Mouse (Mus musculus) limb, embryonic 12.5 days (tissue): ENCODE data around the gene Plcg2. TPM values are rescaled to one million over a fixed set of nuclear protein-coding genes. Genes with fewer than 3 reads are reported as not detected.

Source experiments
- ATAC-seq: fragments of 200-750 bp; cut with Nextera tagmentation; 2 replicates; pipeline ENCODE4 v1.8.0; 2017; ENCODE audit warnings: low read depth, moderate TSS enrichment; ENCODE audit not compliant: insufficient number of reproducible peaks, insufficient read depth, low FRiP score, low TSS enrichment
- H3K27ac ChIP-seq: fragments of 300-500 bp; sonication (generic); 2 replicates; pipeline ENCODE4 v1.5.1; 2016; ENCODE audit warnings: mild to moderate bottlenecking, moderate library complexity
- H3K27me3 ChIP-seq: fragments of 300-500 bp; sonication (generic); 2 replicates; pipeline ENCODE4 v1.6.1; 2016; ENCODE audit warnings: mild to moderate bottlenecking, moderate library complexity
- H3K36me3 ChIP-seq: fragments of 300-500 bp; sonication (generic); 2 replicates; pipeline ENCODE4 v1.6.1; 2016; ENCODE audit warnings: mild to moderate bottlenecking, moderate library complexity
- H3K4me1 ChIP-seq: fragments of 300-500 bp; sonication (generic); replicated peaks from 2 replicates; pipeline ENCODE4 v1.6.1; 2016
- H3K4me2 ChIP-seq: fragments of 300-500 bp; sonication (generic); 2 replicates; pipeline ENCODE4 v1.6.1; 2016; ENCODE audit warnings: mild to moderate bottlenecking, moderate library complexity
- H3K4me3 ChIP-seq: fragments of 300-500 bp; sonication (generic); replicated peaks from 2 replicates; pipeline ENCODE4 v1.5.1; 2016; ENCODE audit warnings: mild to moderate bottlenecking
- H3K9ac ChIP-seq: fragments of 300-500 bp; sonication (generic); replicated peaks from 2 replicates; pipeline ENCODE4 v1.6.1; 2016; ENCODE audit warnings: mild to moderate bottlenecking, moderate library complexity
- H3K9me3 ChIP-seq: fragments of 300-500 bp; sonication (generic); 2 replicates; pipeline ENCODE4 v1.6.1; 2016; ENCODE audit warnings: mild to moderate bottlenecking, moderate library complexity
- WGBS: fragments of 180-500 bp; shearing (Covaris S2); methylation state at CpG from one replicate; pipeline ENCODE4 v1.1.7; 2016; 5-methylcytosine and 5-hydroxymethylcytosine counted together
- polyA plus RNA-seq: library from polyadenylated mRNA; unstranded; fragments of >200 nt; fragmentation: Nextera tagmentation; extraction: Ambion mirVana; gene quantifications from 2 replicates; pipeline ENCODE4 v1.2.1, GENCODE M21; 2016

Plcg2 gene
- polyA plus RNA-seq, 1 experiment from 2014 or later, result 2.4 TPM

GRCm38 (mm10) chr8:117469431-117470341, 28.4 kb upstream of the Plcg2 start:
- H3K9me3 ChIP-seq, result no peaks in the 10 kb centered on the region
- H3K4me2 ChIP-seq, result peak overlapping the region; percentile 57
- H3K9ac ChIP-seq, result no peak overlapping the region; the same call in 1 of the 2 replicates
- peak; percentile 7 for ATAC-seq
- H3K4me3 ChIP-seq, result peak overlapping the region; percentile 34
- 32% methylated on average over 16 of the region's 16 CpGs for WGBS
- peak overlapping the region; percentile 18; the same call in 1 of the 2 replicates for H3K27ac ChIP-seq
- H3K27me3 ChIP-seq, result no peaks in the 10 kb centered on the region
- no peaks in the 10 kb centered on the region for H3K36me3 ChIP-seq
- H3K4me1 ChIP-seq, result peaks cover 17% of the 10 kb centered on the region

- no peaks in the 10 kb centered on the region for H3K9me3 ChIP-seq
- under 1% methylated on average over 9 of the region's 14 CpGs for WGBS
- peak overlapping the region; percentile 34 for H3K4me3 ChIP-seq
- H3K36me3 ChIP-seq, result no peaks in the 10 kb centered on the region
- peak overlapping the region; percentile 47; the same call in 1 of the 2 replicates for H3K9ac ChIP-seq
- H3K4me2 ChIP-seq, result peak overlapping the region; percentile 57
- ATAC-seq, result peak; percentile 89
- H3K4me1 ChIP-seq, result peaks cover 17% of the 10 kb centered on the region
- peak overlapping the region; percentile 29; the same call in 1 of the 2 replicates for H3K27ac ChIP-seq
- no peaks in the 10 kb centered on the region for H3K27me3 ChIP-seq
These were observed 27.7 kb upstream of the Plcg2 start for GRCm38 (mm10) chr8:117470342-117470781.

GRCm38 (mm10) chr8:117471174-117471573, 26.9 kb upstream of the Plcg2 start:
- Histone ChIP-seq H3K27me3 (no peaks in the 10 kb centered on the region), H3K9ac (no peak overlapping the region), H3K36me3 (no peaks in the 10 kb centered on the region), H3K4me1 (peaks cover 17% of the 10 kb centered on the region), H3K4me2 (no peak overlapping the region), H3K27ac (no peak overlapping the region), H3K9me3 (no peaks in the 10 kb centered on the region), H3K4me3 (no peak overlapping the region)
- no peak; the same call in 1 of the 2 replicates for ATAC-seq
- WGBS, result 27% methylated on average over 3 of the region's 3 CpGs

GRCm38 (mm10) chr8:117471655-117472054, 26.4 kb upstream of the Plcg2 start:
- H3K36me3 ChIP-seq, result no peaks in the 10 kb centered on the region
- H3K27me3 ChIP-seq, result no peaks in the 10 kb centered on the region
- no peak overlapping the region for H3K4me2 ChIP-seq
- H3K9ac ChIP-seq, result no peak overlapping the region
- H3K27ac ChIP-seq, result no peak overlapping the region
- no peaks in the 10 kb centered on the region for H3K9me3 ChIP-seq
- peaks cover 17% of the 10 kb centered on the region for H3K4me1 ChIP-seq
- no peak overlapping the region for H3K4me3 ChIP-seq
- 72% methylated on average over 9 of the region's 9 CpGs for WGBS
- ATAC-seq, result no peak

GRCm38 (mm10) chr8:117472332-117472731, 25.8 kb upstream of the Plcg2 start:
- no peak for ATAC-seq
- Histone ChIP-seq H3K4me2 (no peak overlapping the region), H3K4me3 (no peak overlapping the region), H3K27me3 (no peaks in the 10 kb centered on the region), H3K27ac (no peak overlapping the region), H3K36me3 (no peaks in the 10 kb centered on the region), H3K9me3 (no peaks in the 10 kb centered on the region), H3K9ac (no peak overlapping the region), H3K4me1 (peaks cover 17% of the 10 kb centered on the region)
- 81% methylated on average over 4 of the region's 4 CpGs for WGBS

- Histone ChIP-seq H3K4me3 (no peak overlapping the region), H3K9me3 (no peaks in the 10 kb centered on the region), H3K4me2 (no peak overlapping the region), H3K9ac (no peak overlapping the region), H3K4me1 (peaks cover 10% of the 10 kb centered on the region), H3K27me3 (no peaks in the 10 kb centered on the region), H3K36me3 (no peaks in the 10 kb centered on the region), H3K27ac (no peak overlapping the region)
- WGBS, result 3% methylated on average over 5 of the region's 5 CpGs
- ATAC-seq, result no peak
These were observed 23.1 kb upstream of the Plcg2 start for GRCm38 (mm10) chr8:117474944-117475343.

- H3K4me1 ChIP-seq, result peaks cover 2% of the 10 kb centered on the region
These were observed 22.3 kb upstream of the Plcg2 start for GRCm38 (mm10) chr8:117475819-117476218.

GRCm38 (mm10) chr8:117478082-117478481, 20.0 kb upstream of the Plcg2 start:
- H3K9ac ChIP-seq, result no peak overlapping the region
- no peaks in the 10 kb centered on the region for H3K27me3 ChIP-seq
- H3K4me3 ChIP-seq, result no peak overlapping the region
- no peak overlapping the region for H3K4me2 ChIP-seq
- no peak for ATAC-seq
- no peak overlapping the region for H3K27ac ChIP-seq
- H3K4me1 ChIP-seq, result no peaks in the 10 kb centered on the region
- H3K9me3 ChIP-seq, result no peaks in the 10 kb centered on the region
- no peaks in the 10 kb centered on the region for H3K36me3 ChIP-seq

More at GRCm38 (mm10) chr8:117475819-117476218, 22.3 kb upstream of the Plcg2 start:
- Histone ChIP-seq H3K36me3 (no peaks in the 10 kb centered on the region), H3K27me3 (no peaks in the 10 kb centered on the region), H3K9me3 (no peaks in the 10 kb centered on the region), H3K9ac (no peak overlapping the region), H3K4me2 (no peak overlapping the region), H3K4me3 (no peak overlapping the region), H3K27ac (no peak overlapping the region)
- WGBS, result 79% methylated on average over 7 of the region's 7 CpGs
- no peak for ATAC-seq

GRCm38 (mm10) chr8:117479996-117480395, 18.1 kb upstream of the Plcg2 start:
- Histone ChIP-seq H3K4me1 (no peaks in the 10 kb centered on the region), H3K36me3 (no peaks in the 10 kb centered on the region), H3K9me3 (no peaks in the 10 kb centered on the region), H3K27ac (no peak overlapping the region), H3K4me2 (no peak overlapping the region), H3K27me3 (no peaks in the 10 kb centered on the region), H3K4me3 (no peak overlapping the region), H3K9ac (no peak overlapping the region)
- no peak for ATAC-seq
- 94% methylated on average over 9 of the region's 9 CpGs for WGBS

GRCm38 (mm10) chr8:117480516-117480915, 17.6 kb upstream of the Plcg2 start:
- Histone ChIP-seq H3K9me3 (no peaks in the 10 kb centered on the region), H3K4me3 (no peak overlapping the region), H3K27ac (no peak overlapping the region), H3K4me1 (no peaks in the 10 kb centered on the region), H3K4me2 (no peak overlapping the region), H3K36me3 (no peaks in the 10 kb centered on the region), H3K9ac (no peak overlapping the region), H3K27me3 (no peaks in the 10 kb centered on the region)
- 75% methylated on average over 5 of the region's 5 CpGs for WGBS
- ATAC-seq, result no peak

GRCm38 (mm10) chr8:117481830-117482229, 16.3 kb upstream of the Plcg2 start:
- Histone ChIP-seq H3K27me3 (no peaks in the 10 kb centered on the region), H3K36me3 (no peaks in the 10 kb centered on the region), H3K4me1 (no peaks in the 10 kb centered on the region), H3K27ac (no peak overlapping the region), H3K4me3 (no peak overlapping the region), H3K4me2 (no peak overlapping the region), H3K9me3 (no peaks in the 10 kb centered on the region), H3K9ac (no peak overlapping the region)
- no peak for ATAC-seq
- 83% methylated on average over 5 of the region's 5 CpGs for WGBS
